Mouse (Mus musculus) small intestine, adult 2 months (tissue): ENCODE measurements at regions not wholly inside any gene's neighbourhood (a gene's known extent, or its start where the extent isn't known, plus 50 kb on each side); places are given as distances from the start of the nearest gene placed in this dataset.

Experiments
- CTCF ChIP-seq: fragments of 200-500 bp; IDR thresholded peaks from 2 replicates; pipeline ENCODE4 v1.5.1; 2012; ENCODE audit warnings: low read depth, mild to moderate bottlenecking, control low read depth, inconsistent platforms, low read length, moderate library complexity, mixed read lengths; ENCODE audit not compliant: insufficient replicate concordance, insufficient read length; ENCODE audit errors: extremely low read depth
- POLR2A ChIP-seq: fragments of 200-500 bp; IDR thresholded peaks from 2 replicates; pipeline ENCODE4 v1.6.1; 2012; ENCODE audit warnings: low read depth, mild to moderate bottlenecking, control low read depth, inconsistent platforms, low read length, moderate library complexity

DNA sequence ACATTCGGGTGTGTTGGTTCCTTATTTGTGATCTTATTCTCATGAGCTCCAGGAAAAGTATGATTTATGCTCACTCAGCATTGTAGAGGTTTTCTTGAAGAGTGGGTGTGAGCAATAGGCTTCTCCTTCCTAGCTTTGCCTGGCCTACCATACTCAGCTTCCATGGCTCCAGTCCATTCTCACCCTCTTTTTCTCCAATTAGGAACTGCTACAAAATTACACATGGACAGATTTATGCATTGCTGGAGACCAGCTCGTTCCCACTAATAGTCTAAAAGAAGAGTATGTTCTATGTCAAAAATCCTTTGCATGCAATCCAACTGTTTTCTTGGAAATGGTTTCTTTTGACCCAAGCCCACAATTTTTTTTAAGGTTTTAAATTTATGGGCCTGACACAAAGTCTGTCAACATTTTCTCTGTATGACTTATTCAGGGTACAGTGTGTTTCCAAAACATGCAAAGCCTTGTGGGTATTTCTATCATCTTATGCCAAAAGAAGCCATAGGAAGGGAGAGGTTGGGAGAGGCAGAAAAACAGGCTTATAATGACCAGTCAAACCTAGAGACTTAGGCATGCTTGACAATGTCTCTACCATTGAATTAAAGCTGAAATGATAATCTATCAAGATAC is 186.4 kb downstream of the Tle1 start:
- TF ChIP-seq CTCF = no peak
- no peak for TF ChIP-seq POLR2A
